Mouse (Mus musculus): ENCODE measurements around the gene H2-Ke6. TPM values are rescaled to one million over a fixed set of nuclear protein-coding genes. Genes with fewer than 3 reads are reported as not detected.

H2-Ke6 gene
- polyA plus RNA-seq, 1 experiment from 2014 or later = 57.7 TPM

GRCm38 (mm10) chr17:34034064-34034463 lies 6.2 kb upstream of the H2-Ke6 start:
- no peak overlapping the region for H3K27ac ChIP-seq (replicated peaks in 1 of 2; ENCODE audit: control insufficient read depth in 1 of 2, insufficient read depth in 1 of 2, low read depth in 2 of 2, low read length in 2 of 2)
- no peak for ATAC-seq (ENCODE audit: insufficient number of reproducible peaks, insufficient read depth, low FRiP score, low read depth)
- peaks cover 9% of the 10 kb centered on the region for H3K27me3 ChIP-seq (ENCODE audit: control insufficient read depth, insufficient read depth, low read length)
- H3K4me2 ChIP-seq (ENCODE audit: low read length) = no peak overlapping the region
- H3K9me3 ChIP-seq (ENCODE audit: control insufficient read depth, low read length) = no peaks in the 10 kb centered on the region
- H3K9ac ChIP-seq (ENCODE audit: low read length) = no peak overlapping the region
- peaks cover 60% of the 10 kb centered on the region for H3K36me3 ChIP-seq (ENCODE audit: control insufficient read depth, insufficient read depth, low read length)
- H3K4me1 ChIP-seq (ENCODE audit: control insufficient read depth in 2 of 2, insufficient read depth in 2 of 2, low read length in 2 of 2) = peaks cover 20 to 37% of the 10 kb centered on the region in 2 experiments
- WGBS = 59% methylated on average over 10 of the region's 10 CpGs
- H3K4me3 ChIP-seq (ENCODE audit: control insufficient read depth in 1 of 2, insufficient read depth in 1 of 2, low read depth in 1 of 2, low read length in 2 of 2) = no peak overlapping the region

GRCm38 (mm10) chr17:34033441-34033840 lies 5.6 kb upstream of the H2-Ke6 start:
- WGBS = 93% methylated on average over 9 of the region's 9 CpGs
- Histone ChIP-seq H3K9ac (ENCODE audit: low read length) (no peak overlapping the region; the same call in 1 of the 2 replicates), H3K36me3 (ENCODE audit: control insufficient read depth, insufficient read depth, low read length) (peaks cover 67% of the 10 kb centered on the region), H3K4me2 (ENCODE audit: low read length) (no peak overlapping the region), H3K4me1 (ENCODE audit: control insufficient read depth in 2 of 2, insufficient read depth in 2 of 2, low read length in 2 of 2) (peaks cover 14 to 35% of the 10 kb centered on the region in 2 experiments), H3K4me3 (ENCODE audit: control insufficient read depth in 1 of 2, insufficient read depth in 1 of 2, low read depth in 1 of 2, low read length in 2 of 2) (no peak overlapping the region), H3K9me3 (ENCODE audit: control insufficient read depth, low read length) (no peaks in the 10 kb centered on the region), H3K27me3 (ENCODE audit: control insufficient read depth, insufficient read depth, low read length) (peaks cover 5% of the 10 kb centered on the region), H3K27ac (replicated peaks in 1 of 2; ENCODE audit: control insufficient read depth in 1 of 2, insufficient read depth in 1 of 2, low read depth in 2 of 2, low read length in 2 of 2) (no peak overlapping the region)
- no peak for ATAC-seq (ENCODE audit: insufficient number of reproducible peaks, insufficient read depth, low FRiP score, low read depth)

- WGBS = 61% methylated on average over 9 of the region's 9 CpGs
- no peak for ATAC-seq (ENCODE audit: insufficient number of reproducible peaks, insufficient read depth, low FRiP score, low read depth)
- H3K4me3 ChIP-seq (ENCODE audit: control insufficient read depth in 1 of 2, insufficient read depth in 1 of 2, low read depth in 1 of 2, low read length in 2 of 2) = peak overlapping the region; percentile 78 to 90
- H3K36me3 ChIP-seq (ENCODE audit: control insufficient read depth, insufficient read depth, low read length) = peaks cover 66% of the 10 kb centered on the region
- H3K4me1 ChIP-seq (ENCODE audit: control insufficient read depth in 2 of 2, insufficient read depth in 2 of 2, low read length in 2 of 2) = peaks cover 18 to 35% of the 10 kb centered on the region in 2 experiments
- peak overlapping the region in 1 of 2 experiments; percentile 94; a peak in 2 of 4 replicates for H3K27ac ChIP-seq (replicated peaks in 1 of 2; ENCODE audit: control insufficient read depth in 1 of 2, insufficient read depth in 1 of 2, low read depth in 2 of 2, low read length in 2 of 2)
- no peaks in the 10 kb centered on the region for H3K27me3 ChIP-seq (ENCODE audit: control insufficient read depth, insufficient read depth, low read length)
- no peaks in the 10 kb centered on the region for H3K9me3 ChIP-seq (ENCODE audit: control insufficient read depth, low read length)
- peak overlapping the region; percentile 92 for H3K9ac ChIP-seq (ENCODE audit: low read length)
- peak overlapping the region; percentile 81 for H3K4me2 ChIP-seq (ENCODE audit: low read length)
These were observed 4.9 kb upstream of the H2-Ke6 start for GRCm38 (mm10) chr17:34032806-34033205.

GRCm38 (mm10) chr17:34032174-34032632 lies 4.3 kb upstream of the H2-Ke6 start:
- peak overlapping the region; percentile 1 to 94 for H3K27ac ChIP-seq (replicated peaks in 1 of 2; ENCODE audit: control insufficient read depth in 1 of 2, insufficient read depth in 1 of 2, low read depth in 2 of 2, low read length in 2 of 2)
- peak overlapping the region; percentile 78 to 90 for H3K4me3 ChIP-seq (ENCODE audit: control insufficient read depth in 1 of 2, insufficient read depth in 1 of 2, low read depth in 1 of 2, low read length in 2 of 2)
- peak overlapping the region; percentile 81 for H3K4me2 ChIP-seq (ENCODE audit: low read length)
- H3K9ac ChIP-seq (ENCODE audit: low read length) = peak overlapping the region; percentile 92
- no peaks in the 10 kb centered on the region for H3K27me3 ChIP-seq (ENCODE audit: control insufficient read depth, insufficient read depth, low read length)
- peak; percentile 5; the same call in 1 of the 2 replicates for ATAC-seq (ENCODE audit: insufficient number of reproducible peaks, insufficient read depth, low FRiP score, low read depth)
- peaks cover 60% of the 10 kb centered on the region for H3K36me3 ChIP-seq (ENCODE audit: control insufficient read depth, insufficient read depth, low read length)
- H3K9me3 ChIP-seq (ENCODE audit: control insufficient read depth, low read length) = no peaks in the 10 kb centered on the region
- H3K4me1 ChIP-seq (ENCODE audit: control insufficient read depth in 2 of 2, insufficient read depth in 2 of 2, low read length in 2 of 2) = peaks cover 19 to 38% of the 10 kb centered on the region in 2 experiments
- WGBS = 0% methylated on average over 45 of the region's 48 CpGs

- no peaks in the 10 kb centered on the region for H3K9me3 ChIP-seq (ENCODE audit: control insufficient read depth, low read length)
- peak; percentile 80 for ATAC-seq (ENCODE audit: insufficient number of reproducible peaks, insufficient read depth, low FRiP score, low read depth)
- peak within 1 kb of the TSS; percentile 92 for H3K9ac ChIP-seq (ENCODE audit: low read length)
- peak within 1 kb of the TSS; percentile 81 for H3K4me2 ChIP-seq (ENCODE audit: low read length)
- H3K27ac ChIP-seq (replicated peaks in 1 of 2; ENCODE audit: control insufficient read depth in 1 of 2, insufficient read depth in 1 of 2, low read depth in 2 of 2, low read length in 2 of 2) = peak within 1 kb of the TSS; percentile 88 to 94
- H3K36me3 ChIP-seq (ENCODE audit: control insufficient read depth, insufficient read depth, low read length) = peaks cover 54% of the 10 kb centered on the region
- H3K27me3 ChIP-seq (ENCODE audit: control insufficient read depth, insufficient read depth, low read length) = no peaks in the 10 kb centered on the region
- peaks cover 25 to 44% of the 10 kb centered on the region in 2 experiments for H3K4me1 ChIP-seq (ENCODE audit: control insufficient read depth in 2 of 2, insufficient read depth in 2 of 2, low read length in 2 of 2)
- WGBS = under 1% methylated on average over 55 of the region's 88 CpGs
- H3K4me3 ChIP-seq (ENCODE audit: control insufficient read depth in 1 of 2, insufficient read depth in 1 of 2, low read depth in 1 of 2, low read length in 2 of 2) = peak within 1 kb of the TSS; percentile 78 to 90
These were observed 3.8 kb upstream of the H2-Ke6 start, which contains the start of the genes Slc39a7 and Rxrb for GRCm38 (mm10) chr17:34031465-34032173. Gene Slc39a7, minus strand, starts transcription at chr17:34031682. Gene Rxrb, plus strand, starts transcription at chr17:34031812.

GRCm38 (mm10) chr17:34030861-34031326 lies 3.0 kb upstream of the H2-Ke6 start:
- H3K4me1 ChIP-seq (ENCODE audit: control insufficient read depth in 2 of 2, insufficient read depth in 2 of 2, low read length in 2 of 2) = peaks cover 25 to 46% of the 10 kb centered on the region in 2 experiments
- 4% methylated on average over 20 of the region's 20 CpGs for WGBS

GRCm38 (mm10) chr17:34029890-34030595 lies 2.2 kb upstream of the H2-Ke6 start:
- Histone ChIP-seq H3K4me1 (ENCODE audit: control insufficient read depth in 2 of 2, insufficient read depth in 2 of 2, low read length in 2 of 2) (peaks cover 27 to 54% of the 10 kb centered on the region in 2 experiments), H3K9ac (ENCODE audit: low read length) (peak overlapping the region; percentile 92), H3K4me2 (ENCODE audit: low read length) (peak overlapping the region; percentile 81), H3K27ac (replicated peaks in 1 of 2; ENCODE audit: control insufficient read depth in 1 of 2, insufficient read depth in 1 of 2, low read depth in 2 of 2, low read length in 2 of 2) (0 out of 4 replicates have a peak overlapping the region, but pooled peaks of 1 of the 2 experiments have one; percentile 94), H3K9me3 (ENCODE audit: control insufficient read depth, low read length) (no peaks in the 10 kb centered on the region), H3K4me3 (ENCODE audit: control insufficient read depth in 1 of 2, insufficient read depth in 1 of 2, low read depth in 1 of 2, low read length in 2 of 2) (peak overlapping the region; percentile 78 to 90), H3K36me3 (ENCODE audit: control insufficient read depth, insufficient read depth, low read length) (peaks cover 39% of the 10 kb centered on the region), H3K27me3 (ENCODE audit: control insufficient read depth, insufficient read depth, low read length) (no peaks in the 10 kb centered on the region)
- 79% methylated on average over 21 of the region's 21 CpGs for WGBS
- ATAC-seq (ENCODE audit: insufficient number of reproducible peaks, insufficient read depth, low FRiP score, low read depth) = no peak

More at GRCm38 (mm10) chr17:34030861-34031326, 3.0 kb upstream of the H2-Ke6 start:
- Histone ChIP-seq H3K36me3 (ENCODE audit: control insufficient read depth, insufficient read depth, low read length) (peaks cover 47% of the 10 kb centered on the region), H3K27ac (replicated peaks in 1 of 2; ENCODE audit: control insufficient read depth in 1 of 2, insufficient read depth in 1 of 2, low read depth in 2 of 2, low read length in 2 of 2) (peak overlapping the region; percentile 85 to 94), H3K4me3 (ENCODE audit: control insufficient read depth in 1 of 2, insufficient read depth in 1 of 2, low read depth in 1 of 2, low read length in 2 of 2) (peak overlapping the region; percentile 78 to 90), H3K9ac (ENCODE audit: low read length) (peak overlapping the region; percentile 92), H3K9me3 (ENCODE audit: control insufficient read depth, low read length) (no peaks in the 10 kb centered on the region), H3K27me3 (ENCODE audit: control insufficient read depth, insufficient read depth, low read length) (no peaks in the 10 kb centered on the region), H3K4me2 (ENCODE audit: low read length) (peak overlapping the region; percentile 81)
- peak; percentile 0; the same call in 1 of the 2 replicates for ATAC-seq (ENCODE audit: insufficient number of reproducible peaks, insufficient read depth, low FRiP score, low read depth)
